Mouse (Mus musculus) cortical plate, adult 2 months (tissue): ENCODE data around the gene Epha6.

Experiments used
- CTCF ChIP-seq: fragments of 200-500 bp; IDR thresholded peaks from 2 replicates; pipeline ENCODE4 v1.5.1; 2011; ENCODE audit warnings: mild to moderate bottlenecking, control low read depth, low read length; ENCODE audit not compliant: insufficient read depth; ENCODE audit errors: extremely low read depth
- POLR2A ChIP-seq: fragments of 200-500 bp; IDR thresholded peaks from 2 replicates; pipeline ENCODE4 v1.6.1; 2011; ENCODE audit warnings: mild to moderate bottlenecking, low read length, control low read depth; ENCODE audit not compliant: insufficient read depth; ENCODE audit errors: extremely low read depth

- TF ChIP-seq POLR2A: no peak
- TF ChIP-seq CTCF: no peak
These were observed 965.3 kb downstream of the Epha6 start for GRCm38 (mm10) chr16:59639985-59640384.
